Mouse (Mus musculus) MEL (cell line): ENCODE results near the gene Lyzl6.

Experiments
- KAT2A ChIP-seq: conservative IDR thresholded peaks from 2 replicates; pipeline ENCODE4 v1.6.1; 2012; ENCODE audit warnings: low read depth, low read length, improper control_type of control experiment, inconsistent platforms
- ZKSCAN1 ChIP-seq: IDR thresholded peaks from 2 replicates; pipeline ENCODE4 v1.6.1; 2012; ENCODE audit warnings: low read depth, mild to moderate bottlenecking, inconsistent platforms, low read length, improper control_type of control experiment, moderate library complexity

- TF ChIP-seq ZKSCAN1 (no peak), KAT2A (no peak)
These were observed 10.8 kb upstream of the Lyzl6 start, which contains the start of gene Rprml for GRCm38 (mm10) chr11:103649301-103649982.
